Mouse (Mus musculus) MEL-GATA-1-ER (cell line): Measurements from ENCODE around the gene Prnd.

Source experiments
- DNase-seq: peaks from one replicate; pipeline ENCODE4 v3.0.0-alpha.2; 2012; ENCODE audit warnings: low read depth; ENCODE audit errors: extremely low read depth

Gene Prnd

GRCm38 (mm10) chr2:131980866-131981265 is 30.2 kb downstream of the Prnd start:
- no peak for DNase-seq

GRCm38 (mm10) chr2:131982546-131983196 is 32.0 kb downstream of the Prnd start:
- peak; percentile 41 for DNase-seq

- DNase-seq = no peak
These were observed 37.3 kb downstream of the Prnd start for GRCm38 (mm10) chr2:131987950-131988349.

GRCm38 (mm10) chr2:131988550-131988949 is 37.9 kb downstream of the Prnd start:
- DNase-seq = no peak

- no peak for DNase-seq
These were observed 41.8 kb downstream of the Prnd start for GRCm38 (mm10) chr2:131992487-131992886.

- DNase-seq = no peak
These were observed 42.5 kb downstream of the Prnd start for GRCm38 (mm10) chr2:131993151-131993550.

- DNase-seq = no peak
These were observed 43.0 kb downstream of the Prnd start for GRCm38 (mm10) chr2:131993563-131994088.

- DNase-seq = no peak
These were observed 44.3 kb downstream of the Prnd start for GRCm38 (mm10) chr2:131994971-131995370.

GRCm38 (mm10) chr2:131995742-131996141 is 45.1 kb downstream of the Prnd start:
- DNase-seq = no peak

GRCm38 (mm10) chr2:131996369-131996768 is 45.7 kb downstream of the Prnd start:
- DNase-seq = no peak

GRCm38 (mm10) chr2:131997356-131997755 is 46.7 kb downstream of the Prnd start:
- DNase-seq = no peak

- no peak for DNase-seq
These were observed 51.2 kb downstream of the Prnd start for GRCm38 (mm10) chr2:132001696-132002334.

GRCm38 (mm10) chr2:132003916-132004315 is 53.3 kb downstream of the Prnd start:
- DNase-seq = no peak

GRCm38 (mm10) chr2:132004495-132005136 is 54.0 kb downstream of the Prnd start:
- no peak for DNase-seq

GRCm38 (mm10) chr2:132005445-132005844 is 54.8 kb downstream of the Prnd start:
- no peak for DNase-seq
